Mouse (Mus musculus) liver, postnatal 0 days (tissue): ENCODE measurements around the gene Kif16b. TPM values are rescaled to one million over a fixed set of nuclear protein-coding genes. Genes with fewer than 3 reads are reported as not detected.

ENCODE experiments used
- ATAC-seq: fragments of 200-750 bp; cut with Nextera tagmentation; 2 replicates; pipeline ENCODE4 v1.8.0; 2017; ENCODE audit warnings: mild to moderate bottlenecking, moderate library complexity
- DNase-seq: peaks from one replicate; pipeline ENCODE4 v3.0.0-alpha.2; 2016
- H3K27ac ChIP-seq: fragments of 300-500 bp; sonication (generic); 2 replicates; pipeline ENCODE4 v1.5.1; 2014; ENCODE audit warnings: antibody characterized with exemption, moderate library complexity, mild to moderate bottlenecking, low read depth
- H3K27me3 ChIP-seq: fragments of 300-500 bp; sonication (generic); 2 replicates; pipeline ENCODE4 v1.6.1; 2014; ENCODE audit warnings: low read length, control low read depth, mixed read lengths; ENCODE audit not compliant: insufficient read depth
- H3K36me3 ChIP-seq: fragments of 300-500 bp; sonication (generic); replicated peaks from 2 replicates; pipeline ENCODE4 v1.6.1; 2014; ENCODE audit warnings: mild to moderate bottlenecking, control low read depth, low read length, moderate library complexity, mixed read lengths; ENCODE audit not compliant: insufficient read depth
- H3K4me1 ChIP-seq: fragments of 300-500 bp; sonication (generic); 2 replicates; pipeline ENCODE4 v1.6.1; 2014; ENCODE audit warnings: antibody characterized with exemption, mild to moderate bottlenecking, control low read depth; ENCODE audit not compliant: insufficient read depth
- H3K4me2 ChIP-seq: fragments of 300-500 bp; sonication (generic); 2 replicates; pipeline ENCODE4 v1.6.1; 2014; ENCODE audit warnings: low read depth, mild to moderate bottlenecking, low read length, moderate library complexity, mixed read lengths
- H3K4me3 ChIP-seq: fragments of 300-500 bp; sonication (generic); 2 replicates; pipeline ENCODE4 v1.5.1; 2014; ENCODE audit warnings: low read depth, low read length
- H3K9ac ChIP-seq: fragments of 300-500 bp; sonication (generic); replicated peaks from 2 replicates; pipeline ENCODE4 v1.6.1; 2014; ENCODE audit warnings: mild to moderate bottlenecking, moderate library complexity
- H3K9me3 ChIP-seq: fragments of 300-500 bp; sonication (generic); 2 replicates; pipeline ENCODE4 v1.6.1; 2016; ENCODE audit warnings: mild to moderate bottlenecking, control low read depth, low read length, mixed read lengths
- CTCF ChIP-seq: sonication (generic); IDR thresholded peaks from 2 replicates; pipeline ENCODE4 v1.5.1; 2016; ENCODE audit warnings: antibody characterized with exemption, low read depth
- EP300 ChIP-seq: IDR thresholded peaks from 2 replicates; pipeline ENCODE4 v1.6.1; 2016; ENCODE audit warnings: antibody characterized with exemption, low read depth, mild to moderate bottlenecking
- WGBS: fragments of 180-500 bp; shearing (Covaris S2); extraction: QIAGEN DNeasy Blood & Tissue Kit; methylation state at CpG from one replicate; pipeline ENCODE4 v1.1.7; 2014; ENCODE audit not compliant: insufficient replicate concordance; 5-methylcytosine and 5-hydroxymethylcytosine counted together
- polyA plus RNA-seq: library from polyadenylated mRNA; unstranded; fragments of >200 nt; fragmentation: Nextera tagmentation; extraction: Ambion mirVana; gene quantifications from 2 replicates; pipeline ENCODE4 v1.2.1, GENCODE M21; 2015

The Kif16b gene
- polyA plus RNA-seq, 1 experiment from 2014 or later, result 3.9 TPM

- peak; percentile 27; the same call in 1 of the 2 replicates for ATAC-seq
Measured at GRCm38 (mm10) chr2:142758091-142758765, 143.1 kb downstream of the Kif16b start.

GRCm38 (mm10) chr2:142739338-142739737 is 162.0 kb downstream of the Kif16b start:
- Histone ChIP-seq H3K4me2 (no peak overlapping the region), H3K4me3 (no peak overlapping the region), H3K27ac (no peak overlapping the region), H3K9me3 (no peaks in the 10 kb centered on the region), H3K36me3 (0 out of 2 replicates have a peak, but pooled peaks cover 3% of the 10 kb centered on the region), H3K27me3 (no peaks in the 10 kb centered on the region), H3K9ac (no peak overlapping the region), H3K4me1 (no peaks in the 10 kb centered on the region)
- DNase-seq (no peak), ATAC-seq (no peak)
- WGBS, result 74% methylated on average over 2 of the region's 2 CpGs
- TF ChIP-seq EP300 (no peak), CTCF (no peak)

More at GRCm38 (mm10) chr2:142758091-142758765, 143.1 kb downstream of the Kif16b start:
- Histone ChIP-seq H3K9ac (no peak overlapping the region), H3K27ac (no peak overlapping the region), H3K9me3 (no peaks in the 10 kb centered on the region), H3K36me3 (no peaks in the 10 kb centered on the region), H3K4me3 (no peak overlapping the region), H3K4me2 (no peak overlapping the region), H3K4me1 (no peaks in the 10 kb centered on the region), H3K27me3 (no peaks in the 10 kb centered on the region)
- TF ChIP-seq EP300 (no peak), CTCF (no peak)
- DNase-seq, result no peak
- WGBS, result 77% methylated on average over 3 of the region's 3 CpGs

- 79% methylated on average over 2 of the region's 2 CpGs for WGBS
- TF ChIP-seq CTCF (no peak), EP300 (no peak)
- no peak for DNase-seq
Measured at GRCm38 (mm10) chr2:142738488-142738887, 162.8 kb downstream of the Kif16b start.

GRCm38 (mm10) chr2:142735691-142736090 is 165.6 kb downstream of the Kif16b start:
- Histone ChIP-seq H3K27ac (no peak overlapping the region), H3K4me1 (no peaks in the 10 kb centered on the region), H3K9ac (no peak overlapping the region), H3K9me3 (no peaks in the 10 kb centered on the region), H3K27me3 (no peaks in the 10 kb centered on the region), H3K4me2 (no peak overlapping the region), H3K4me3 (no peak overlapping the region), H3K36me3 (0 out of 2 replicates have a peak, but pooled peaks cover 3% of the 10 kb centered on the region)
- 86% methylated on average over 3 of the region's 3 CpGs for WGBS
- TF ChIP-seq CTCF, result no peak
- no peak for TF ChIP-seq EP300
- no peak for ATAC-seq
- DNase-seq, result no peak

More at GRCm38 (mm10) chr2:142738488-142738887, 162.8 kb downstream of the Kif16b start:
- no peak overlapping the region for H3K27ac ChIP-seq
- H3K27me3 ChIP-seq, result no peaks in the 10 kb centered on the region
- no peak overlapping the region for H3K4me2 ChIP-seq
- no peak for ATAC-seq
- no peaks in the 10 kb centered on the region for H3K4me1 ChIP-seq
- 0 out of 2 replicates have a peak, but pooled peaks cover 3% of the 10 kb centered on the region for H3K36me3 ChIP-seq
- H3K9ac ChIP-seq, result no peak overlapping the region
- no peak overlapping the region for H3K4me3 ChIP-seq
- H3K9me3 ChIP-seq, result no peaks in the 10 kb centered on the region

- Histone ChIP-seq H3K9me3 (no peaks in the 10 kb centered on the region), H3K4me2 (no peak overlapping the region), H3K27ac (no peak overlapping the region), H3K36me3 (no peaks in the 10 kb centered on the region), H3K27me3 (no peaks in the 10 kb centered on the region), H3K9ac (no peak overlapping the region), H3K4me3 (no peak overlapping the region), H3K4me1 (no peaks in the 10 kb centered on the region)
- 92% methylated on average over 2 of the region's 2 CpGs for WGBS
- ATAC-seq (no peak), DNase-seq (no peak)
- TF ChIP-seq CTCF (no peak), EP300 (no peak)
Measured at GRCm38 (mm10) chr2:142734046-142734445, 167.3 kb downstream of the Kif16b start.

- 75% methylated on average over 4 of the region's 4 CpGs for WGBS
- H3K36me3 ChIP-seq, result no peaks in the 10 kb centered on the region
- H3K27ac ChIP-seq, result no peak overlapping the region
- no peak overlapping the region for H3K9ac ChIP-seq
- DNase-seq, result no peak
- no peak overlapping the region for H3K4me3 ChIP-seq
- H3K4me2 ChIP-seq, result no peak overlapping the region
- TF ChIP-seq EP300, result no peak
- TF ChIP-seq CTCF, result no peak
- H3K27me3 ChIP-seq, result no peaks in the 10 kb centered on the region
- no peaks in the 10 kb centered on the region for H3K4me1 ChIP-seq
- H3K9me3 ChIP-seq, result no peaks in the 10 kb centered on the region
- ATAC-seq, result no peak
Measured at GRCm38 (mm10) chr2:142732370-142732769, 169.0 kb downstream of the Kif16b start.
